26 mouse cellular contexts compared by ENCODE assay signal in genomic region chr3:6289500-6289899, GRCm38 (mm10).
DNase-seq lines count a peak whose midpoint lies in the region; ATAC-seq and TF ChIP-seq lines count a peak whose summit lies in the region.
"Had no signal": no experiment of that assay in that cellular context is flagged by ENCODE, and none has a peak within 500 bp of the region (broad histone marks: within the 10 kb centered on the region; RNA-seq: fewer than 3 reads in every experiment).

No protein-coding gene starts in this region.

- H3K36me3 ChIP-seq in hindbrain, embryonic 13.5 days = no peaks in the 10 kb centered on the region
- no peaks in the 10 kb centered on the region for H3K36me3 ChIP-seq in hindbrain, embryonic 10.5 days
- no peaks in the 10 kb centered on the region for H3K36me3 ChIP-seq in midbrain, postnatal 0 days (ENCODE audit: insufficient read depth, low read length)
- H3K36me3 ChIP-seq in midbrain, embryonic 10.5 days = no peaks in the 10 kb centered on the region
- no peaks in the 10 kb centered on the region for H3K36me3 ChIP-seq in hindbrain, embryonic 16.5 days (ENCODE audit: control insufficient read depth, insufficient read depth, low read length)
- no peaks in the 10 kb centered on the region for H3K36me3 ChIP-seq in neural tube, embryonic 14.5 days (ENCODE audit: control insufficient read depth, insufficient read depth, low read length)
- H3K36me3 ChIP-seq: forebrain, embryonic 10.5 days; G1E; heart, embryonic 12.5 days; heart, embryonic 15.5 days had no signal

- peak; percentile 66 for ATAC-seq in hindbrain, embryonic 13.5 days (ENCODE audit: low FRiP score)
- no peak for ATAC-seq in midbrain, postnatal 0 days (ENCODE audit: low FRiP score)
- ATAC-seq in hindbrain, embryonic 16.5 days = peak; percentile 81
- ATAC-seq in neural tube, embryonic 14.5 days (ENCODE audit: low read depth) = peak; percentile 90
- ATAC-seq: forebrain, embryonic 14.5 days; intestine, postnatal 0 days; Patski had no signal

- TF ChIP-seq CTCF in midbrain, postnatal 0 days (IDR thresholded peaks at IDR 0.05) = no peak

- no peak for DNase-seq in hindbrain, embryonic 10.5 days (ENCODE audit: low spot score)
- peak; percentile 21 for DNase-seq in midbrain, postnatal 0 days (ENCODE audit: low spot score)
- DNase-seq in midbrain, embryonic 10.5 days (ENCODE audit: low spot score) = no peak
- DNase-seq in cerebellum, adult 18-20 months = no peak
- DNase-seq in lung, postnatal 36 days = no peak
- DNase-seq: adrenal gland, postnatal 10 days; adrenal gland, postnatal 36 days; B cell, adult 2 months; cerebellum, adult 11 months; cerebellum, adult 8-10 months; cerebellum, postnatal 10 days; gastrocnemius, postnatal 25 days; heart, adult 18-20 months; heart, postnatal 10 days; heart, postnatal 36 days had no signal

- no peaks in the 10 kb centered on the region for H3K4me1 ChIP-seq in hindbrain, embryonic 13.5 days (replicated peaks)
- no peaks in the 10 kb centered on the region for H3K4me1 ChIP-seq in hindbrain, embryonic 10.5 days (replicated peaks)
- H3K4me1 ChIP-seq in midbrain, postnatal 0 days (ENCODE audit: insufficient read depth, low read length) = no peaks in the 10 kb centered on the region
- H3K4me1 ChIP-seq in midbrain, embryonic 10.5 days = no peaks in the 10 kb centered on the region
- no peaks in the 10 kb centered on the region for H3K4me1 ChIP-seq in hindbrain, embryonic 16.5 days (ENCODE audit: control insufficient read depth, insufficient read depth, low read depth, low read length)
- H3K4me1 ChIP-seq in neural tube, embryonic 14.5 days (ENCODE audit: control insufficient read depth, insufficient read depth, low read length) = no peaks in the 10 kb centered on the region
- H3K4me1 ChIP-seq: forebrain, embryonic 10.5 days; heart, embryonic 12.5 days; heart, embryonic 15.5 days had no signal

- no peak overlapping the region for H3K4me3 ChIP-seq in hindbrain, embryonic 13.5 days
- no peak overlapping the region for H3K4me3 ChIP-seq in hindbrain, embryonic 10.5 days
- H3K4me3 ChIP-seq in midbrain, postnatal 0 days (ENCODE audit: low read depth, low read length) = no peak overlapping the region
- H3K4me3 ChIP-seq in midbrain, embryonic 10.5 days = no peak overlapping the region
- H3K4me3 ChIP-seq in hindbrain, embryonic 16.5 days (ENCODE audit: low read length) = no peak overlapping the region
- no peak overlapping the region for H3K4me3 ChIP-seq in neural tube, embryonic 14.5 days (ENCODE audit: low read depth, low read length)
- H3K4me3 ChIP-seq: forebrain, embryonic 10.5 days; heart, embryonic 12.5 days; heart, embryonic 15.5 days had no signal

- H3K9me3 ChIP-seq in hindbrain, embryonic 13.5 days = no peaks in the 10 kb centered on the region
- H3K9me3 ChIP-seq in hindbrain, embryonic 10.5 days = no peaks in the 10 kb centered on the region
- no peaks in the 10 kb centered on the region for H3K9me3 ChIP-seq in midbrain, postnatal 0 days (ENCODE audit: low read length)
- H3K9me3 ChIP-seq in midbrain, embryonic 10.5 days (replicated peaks) = no peaks in the 10 kb centered on the region
- H3K9me3 ChIP-seq in hindbrain, embryonic 16.5 days (ENCODE audit: control insufficient read depth, low read length) = no peaks in the 10 kb centered on the region
- no peaks in the 10 kb centered on the region for H3K9me3 ChIP-seq in neural tube, embryonic 14.5 days (ENCODE audit: control insufficient read depth, low read length)
- H3K9me3 ChIP-seq: forebrain, embryonic 10.5 days; G1E; heart, embryonic 15.5 days had no signal

- no peak overlapping the region for H3K9ac ChIP-seq in hindbrain, embryonic 13.5 days
- no peak overlapping the region for H3K9ac ChIP-seq in midbrain, postnatal 0 days (replicated peaks; ENCODE audit: low read length, poor library complexity, severe bottlenecking)
- no peak overlapping the region for H3K9ac ChIP-seq in hindbrain, embryonic 16.5 days (ENCODE audit: low read depth, low read length)
- H3K9ac ChIP-seq in neural tube, embryonic 14.5 days (replicated peaks; ENCODE audit: low read depth, low read length) = no peak overlapping the region
- H3K9ac ChIP-seq: heart, embryonic 12.5 days; heart, embryonic 15.5 days had no signal

- no peak overlapping the region for H3K27ac ChIP-seq in hindbrain, embryonic 13.5 days
- H3K27ac ChIP-seq in hindbrain, embryonic 10.5 days = no peak overlapping the region
- no peak overlapping the region for H3K27ac ChIP-seq in midbrain, postnatal 0 days (ENCODE audit: low read depth, low read length)
- H3K27ac ChIP-seq in midbrain, embryonic 10.5 days (replicated peaks) = no peak overlapping the region
- H3K27ac ChIP-seq in hindbrain, embryonic 16.5 days (ENCODE audit: low read depth, low read length) = no peak overlapping the region
- H3K27ac ChIP-seq in neural tube, embryonic 14.5 days (ENCODE audit: low read depth, low read length) = no peak overlapping the region
- H3K27ac ChIP-seq: forebrain, embryonic 10.5 days; heart, embryonic 15.5 days had no signal

- H3K27me3 ChIP-seq in hindbrain, embryonic 13.5 days = no peaks in the 10 kb centered on the region
- H3K27me3 ChIP-seq in hindbrain, embryonic 10.5 days (ENCODE audit: insufficient read depth, poor library complexity, severe bottlenecking) = no peaks in the 10 kb centered on the region
- no peaks in the 10 kb centered on the region for H3K27me3 ChIP-seq in midbrain, postnatal 0 days (ENCODE audit: insufficient read depth, low read length)
- no peaks in the 10 kb centered on the region for H3K27me3 ChIP-seq in midbrain, embryonic 10.5 days (ENCODE audit: low read depth, poor library complexity, severe bottlenecking)
- H3K27me3 ChIP-seq in hindbrain, embryonic 16.5 days (replicated peaks; ENCODE audit: control insufficient read depth, insufficient read depth, low read length) = no peaks in the 10 kb centered on the region
- H3K27me3 ChIP-seq in neural tube, embryonic 14.5 days (ENCODE audit: control insufficient read depth, insufficient read depth, low read length) = no peaks in the 10 kb centered on the region
- H3K27me3 ChIP-seq: CH12.LX; heart, embryonic 12.5 days; heart, embryonic 15.5 days; Patski had no signal

- H3K4me2 ChIP-seq in hindbrain, embryonic 13.5 days = no peak overlapping the region
- H3K4me2 ChIP-seq in midbrain, postnatal 0 days (ENCODE audit: low read depth, low read length, poor library complexity, severe bottlenecking) = no peak overlapping the region
- no peak overlapping the region for H3K4me2 ChIP-seq in hindbrain, embryonic 16.5 days (ENCODE audit: low read length)
- no peak overlapping the region for H3K4me2 ChIP-seq in neural tube, embryonic 14.5 days (ENCODE audit: low read depth, low read length)
- H3K4me2 ChIP-seq: heart, embryonic 12.5 days; heart, embryonic 15.5 days had no signal
